Mouse (Mus musculus): Measurements from ENCODE around the gene Anapc11. TPM values are rescaled to one million over a fixed set of nuclear protein-coding genes. Genes with fewer than 3 reads are reported as not detected.

Gene Anapc11
- polyA plus RNA-seq, 1 experiment, result 254 TPM

- peaks cover 36% of the 10 kb centered on the region for H3K79me3 ChIP-seq (ENCODE audit: low read depth)
- no peaks in the 10 kb centered on the region for H3K27me3 ChIP-seq (ENCODE audit: control insufficient read depth, insufficient read depth, insufficient read length)
- peaks cover 43% of the 10 kb centered on the region for H3K36me3 ChIP-seq (ENCODE audit: control insufficient read depth, insufficient read depth)
- H3K79me2 ChIP-seq (ENCODE audit: control insufficient read depth, insufficient read depth), result peaks cover 69% of the 10 kb centered on the region
- H3ac ChIP-seq (ENCODE audit: control insufficient read depth, insufficient read length, low read depth), result no peak overlapping the region
- H3K4me3 ChIP-seq (ENCODE audit: insufficient read depth, poor library complexity, severe bottlenecking), result no peak overlapping the region
- TF ChIP-seq MYOD1 (IDR thresholded peaks at IDR 0.05; ENCODE audit: control insufficient read depth, insufficient read length, low read depth) (no peak), MYOG (IDR thresholded peaks at IDR 0.05; ENCODE audit: control insufficient read depth, extremely low read depth, insufficient read length) (no peak), MAX (IDR thresholded peaks at IDR 0.05) (no peak), FOSL1 (IDR thresholded peaks at IDR 0.05; ENCODE audit: insufficient read depth, low read length, poor library complexity, severe bottlenecking) (no peak), CEBPB (IDR thresholded peaks at IDR 0.05; ENCODE audit: low read depth) (no peak), CTCF (IDR thresholded peaks at IDR 0.05; ENCODE audit: control insufficient read depth, insufficient read depth, insufficient read length) (no peak), USF1 (IDR thresholded peaks at IDR 0.05; ENCODE audit: low read depth) (no peak)
These were observed 21.7 kb upstream of the Anapc11 start for GRCm38 (mm10) chr11:120576365-120576981.

- no peak overlapping the region for H3ac ChIP-seq (ENCODE audit: control insufficient read depth, insufficient read length, low read depth)
- peaks cover 64% of the 10 kb centered on the region for H3K79me2 ChIP-seq (ENCODE audit: control insufficient read depth, insufficient read depth)
- H3K79me3 ChIP-seq (ENCODE audit: low read depth), result peaks cover 28% of the 10 kb centered on the region
- peaks cover 42% of the 10 kb centered on the region for H3K36me3 ChIP-seq (ENCODE audit: control insufficient read depth, insufficient read depth)
- H3K27me3 ChIP-seq (ENCODE audit: control insufficient read depth, insufficient read depth, insufficient read length), result no peaks in the 10 kb centered on the region
- TF ChIP-seq CEBPB (IDR thresholded peaks at IDR 0.05; ENCODE audit: low read depth) (no peak), MYOD1 (IDR thresholded peaks at IDR 0.05; ENCODE audit: control insufficient read depth, insufficient read length, low read depth) (no peak), USF1 (IDR thresholded peaks at IDR 0.05; ENCODE audit: low read depth) (no peak), MAX (IDR thresholded peaks at IDR 0.05) (no peak), FOSL1 (IDR thresholded peaks at IDR 0.05; ENCODE audit: insufficient read depth, low read length, poor library complexity, severe bottlenecking) (no peak), CTCF (IDR thresholded peaks at IDR 0.05; ENCODE audit: control insufficient read depth, insufficient read depth, insufficient read length) (no peak), MYOG (IDR thresholded peaks at IDR 0.05; ENCODE audit: control insufficient read depth, extremely low read depth, insufficient read length) (no peak)
- no peak overlapping the region for H3K4me3 ChIP-seq (ENCODE audit: insufficient read depth, poor library complexity, severe bottlenecking)
These were observed 20.8 kb upstream of the Anapc11 start for GRCm38 (mm10) chr11:120577211-120578023.

DNA sequence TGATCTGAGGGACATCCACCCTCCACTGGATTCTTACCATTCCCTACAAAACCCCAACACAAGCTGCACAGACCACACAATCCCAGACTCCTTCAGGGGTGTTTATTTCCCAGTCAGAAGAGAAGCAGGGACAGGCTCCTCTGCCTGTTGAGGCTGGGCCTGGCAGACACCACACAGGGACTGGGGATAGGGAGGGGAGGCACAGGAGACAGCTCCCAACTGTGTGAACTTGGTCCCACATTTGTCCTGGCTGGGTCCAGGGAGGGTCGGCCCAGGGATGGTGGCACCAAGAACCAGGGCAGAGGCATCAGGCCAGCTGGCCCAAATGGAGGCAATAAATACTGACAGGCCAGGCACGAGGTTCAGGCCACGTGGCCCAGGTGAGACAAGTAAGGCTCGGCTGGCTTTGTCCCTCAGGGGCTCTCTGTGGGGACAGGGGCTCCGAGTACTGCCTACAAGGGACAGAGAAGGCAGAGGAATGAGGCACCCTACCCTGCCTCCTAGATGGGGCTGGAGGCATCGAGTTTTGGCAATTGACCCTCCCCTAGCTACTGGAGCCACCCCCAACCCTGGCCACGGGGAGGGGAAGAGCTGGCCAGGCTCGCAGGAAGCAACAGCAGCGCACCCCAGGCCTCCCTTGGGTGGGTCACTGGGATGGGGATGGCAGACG, 20.1 kb upstream of the Anapc11 start:
- Histone ChIP-seq H3ac (ENCODE audit: control insufficient read depth, insufficient read length, low read depth) (no peak overlapping the region), H3K36me3 (ENCODE audit: control insufficient read depth, insufficient read depth) (peaks cover 47% of the 10 kb centered on the region), H3K79me2 (ENCODE audit: control insufficient read depth, insufficient read depth) (peaks cover 61% of the 10 kb centered on the region), H3K79me3 (ENCODE audit: low read depth) (peaks cover 28% of the 10 kb centered on the region), H3K4me3 (ENCODE audit: insufficient read depth, poor library complexity, severe bottlenecking) (no peak overlapping the region), H3K27me3 (ENCODE audit: control insufficient read depth, insufficient read depth, insufficient read length) (no peaks in the 10 kb centered on the region)
- no peak for TF ChIP-seq FOSL1 (IDR thresholded peaks at IDR 0.05; ENCODE audit: insufficient read depth, low read length, poor library complexity, severe bottlenecking)
- TF ChIP-seq CEBPB (IDR thresholded peaks at IDR 0.05; ENCODE audit: low read depth), result no peak
- TF ChIP-seq USF1 (IDR thresholded peaks at IDR 0.05; ENCODE audit: low read depth), result no peak
- TF ChIP-seq MAX (IDR thresholded peaks at IDR 0.05), result no peak

DNA sequence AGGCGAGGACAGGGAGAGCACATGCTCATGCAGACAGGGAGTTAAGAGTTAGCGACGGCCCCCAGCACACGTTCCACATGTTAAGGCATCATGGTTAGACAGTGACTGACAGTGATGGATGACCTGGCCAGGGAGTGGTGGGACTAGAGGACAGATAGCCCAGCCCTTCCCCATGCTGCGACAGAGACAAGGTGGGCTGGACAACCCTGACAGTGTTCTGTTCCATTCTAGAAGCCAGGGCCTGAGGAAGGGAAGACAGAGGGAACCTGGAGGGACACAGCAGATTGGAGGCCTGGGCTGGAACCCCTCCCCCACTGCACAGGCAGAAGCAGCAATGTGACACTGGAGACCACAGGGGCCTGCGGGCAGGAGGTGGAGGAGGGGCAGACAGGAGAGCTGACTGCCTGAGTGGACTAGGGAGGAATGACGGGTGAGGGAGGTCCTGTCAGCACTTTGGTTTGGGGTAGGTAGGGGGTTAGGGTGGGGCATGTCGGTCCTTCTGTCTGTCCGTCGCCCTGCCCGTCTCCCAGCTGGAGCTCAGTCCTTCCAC, 19.5 kb upstream of the Anapc11 start:
- Histone ChIP-seq H3K79me3 (ENCODE audit: low read depth) (peaks cover 28% of the 10 kb centered on the region), H3ac (ENCODE audit: control insufficient read depth, insufficient read length, low read depth) (no peak overlapping the region), H3K27me3 (ENCODE audit: control insufficient read depth, insufficient read depth, insufficient read length) (no peaks in the 10 kb centered on the region), H3K4me3 (ENCODE audit: insufficient read depth, poor library complexity, severe bottlenecking) (no peak overlapping the region), H3K36me3 (ENCODE audit: control insufficient read depth, insufficient read depth) (peaks cover 53% of the 10 kb centered on the region), H3K79me2 (ENCODE audit: control insufficient read depth, insufficient read depth) (peaks cover 56% of the 10 kb centered on the region)
- TF ChIP-seq FOSL1 (IDR thresholded peaks at IDR 0.05; ENCODE audit: insufficient read depth, low read length, poor library complexity, severe bottlenecking) (no peak), MAX (IDR thresholded peaks at IDR 0.05) (no peak), MYOD1 (IDR thresholded peaks at IDR 0.05; ENCODE audit: control insufficient read depth, insufficient read length, low read depth) (no peak), MYOG (IDR thresholded peaks at IDR 0.05; ENCODE audit: control insufficient read depth, extremely low read depth, insufficient read length) (no peak), CTCF (IDR thresholded peaks at IDR 0.05; ENCODE audit: control insufficient read depth, insufficient read depth, insufficient read length) (no peak), USF1 (IDR thresholded peaks at IDR 0.05; ENCODE audit: low read depth) (no peak), CEBPB (IDR thresholded peaks at IDR 0.05; ENCODE audit: low read depth) (no peak)

DNA sequence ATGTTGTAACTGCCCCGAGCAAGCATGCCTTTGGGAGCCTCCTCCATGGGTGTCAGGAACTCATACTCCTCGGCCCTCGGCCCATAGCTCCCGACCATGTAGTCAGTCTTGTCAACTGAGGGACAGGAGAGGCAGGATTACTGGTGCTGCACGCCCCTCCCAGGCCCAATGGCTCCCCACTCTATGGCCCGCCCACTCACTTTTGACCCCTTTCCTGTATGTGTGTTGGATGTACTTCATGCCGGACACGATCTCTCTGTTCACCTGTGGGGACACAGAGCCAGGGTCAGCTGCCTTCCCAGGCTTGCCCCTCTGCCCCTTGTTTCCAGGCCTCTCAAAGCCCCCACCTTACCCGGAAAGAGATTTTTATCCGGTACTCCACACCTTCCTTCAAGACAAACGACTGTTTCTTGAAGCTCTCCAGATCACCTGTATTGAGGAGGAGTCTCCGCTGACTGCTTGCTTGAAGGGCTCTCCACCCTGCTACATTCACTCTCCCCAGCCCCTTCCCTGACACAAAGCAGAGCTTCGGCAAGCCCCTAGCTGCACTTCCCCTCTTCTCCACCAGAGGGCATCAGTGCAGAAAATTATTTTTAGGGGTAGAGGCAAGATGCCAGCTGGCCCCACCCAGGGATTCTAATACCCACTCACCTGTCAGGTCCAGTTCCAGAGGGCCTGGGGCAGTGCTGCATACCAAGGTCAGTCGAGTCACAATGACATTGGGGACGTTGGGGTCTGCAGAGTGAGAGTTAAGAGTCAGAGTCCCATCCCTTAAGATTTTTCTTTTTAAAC, 18.7 kb upstream of the Anapc11 start:
- Histone ChIP-seq H3K36me3 (ENCODE audit: control insufficient read depth, insufficient read depth) (peaks cover 61% of the 10 kb centered on the region), H3K79me3 (ENCODE audit: low read depth) (peaks cover 24% of the 10 kb centered on the region), H3K4me3 (ENCODE audit: insufficient read depth, poor library complexity, severe bottlenecking) (peak overlapping the region; percentile 97), H3K79me2 (ENCODE audit: control insufficient read depth, insufficient read depth) (peaks cover 49% of the 10 kb centered on the region), H3K27me3 (ENCODE audit: control insufficient read depth, insufficient read depth, insufficient read length) (no peaks in the 10 kb centered on the region), H3ac (ENCODE audit: control insufficient read depth, insufficient read length, low read depth) (peak overlapping the region; percentile 55)
- TF ChIP-seq CTCF (IDR thresholded peaks at IDR 0.05; ENCODE audit: control insufficient read depth, insufficient read depth, insufficient read length), result peak; percentile 48
- no peak for TF ChIP-seq CEBPB (IDR thresholded peaks at IDR 0.05; ENCODE audit: low read depth)

Measured in C2C12 (cell line).